Mouse (Mus musculus): Measurements from ENCODE around the gene Rnls. TPM values are rescaled to one million over a fixed set of nuclear protein-coding genes. Genes with fewer than 3 reads are reported as not detected.

Gene Rnls
- total and polyA plus RNA-seq, 3 experiments, result not detected

DNA sequence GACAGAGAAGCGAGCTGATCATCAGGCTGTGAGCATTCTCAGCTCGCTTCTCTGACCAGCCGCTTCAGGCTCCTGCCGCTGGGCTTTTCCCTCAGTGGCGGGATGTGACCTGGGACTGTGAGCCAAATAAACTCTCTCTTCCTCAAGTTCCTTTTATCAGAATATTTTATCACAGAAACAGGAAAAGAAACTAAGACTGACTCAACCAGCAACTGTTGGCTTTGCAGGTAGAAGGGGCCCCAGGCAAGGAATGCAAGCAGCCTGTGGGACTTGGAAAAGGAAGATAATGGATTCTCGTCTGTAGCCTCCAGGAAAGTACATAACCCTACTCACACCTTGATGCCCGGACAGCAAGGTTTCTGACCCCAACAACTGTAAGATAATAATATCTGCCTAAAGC lies 283.0 kb downstream of the Rnls start:
- no peaks in the 10 kb centered on the region for H3K27me3 ChIP-seq (ENCODE audit: control insufficient read depth in 1 of 2, insufficient read depth in 2 of 2, low read length in 2 of 2)
- peaks cover 0 to 8% of the 10 kb centered on the region in 2 experiments; a peak in 2 of 4 replicates for H3K36me3 ChIP-seq (ENCODE audit: control insufficient read depth in 1 of 2, insufficient read depth in 2 of 2, low read length in 2 of 2)
- H3K4me3 ChIP-seq (ENCODE audit: control insufficient read depth in 1 of 2, insufficient read depth in 1 of 2, low read depth in 2 of 2, low read length in 2 of 2), result peak overlapping the region in 1 of 2 experiments; percentile 20; a peak in 1 of 4 replicates
- H3K9me3 ChIP-seq (replicated peaks; ENCODE audit: insufficient read depth, low read length), result no peaks in the 10 kb centered on the region
- TF ChIP-seq JUND (IDR thresholded peaks at IDR 0.05; ENCODE audit: low read depth, low read length) (no peak), RCOR1 (IDR thresholded peaks at IDR 0.05; ENCODE audit: low read depth, low read length) (no peak), KAT2A (conservative IDR thresholded peaks at IDR 0.05; ENCODE audit: low read depth, low read length) (no peak), CHD1 (IDR thresholded peaks at IDR 0.05; ENCODE audit: low read depth, low read length) (no peak), ELF1 (IDR thresholded peaks at IDR 0.05; ENCODE audit: low read depth, low read length) (peak; percentile 22; the same call in 1 of the 2 replicates), MAX (IDR thresholded peaks at IDR 0.05; ENCODE audit: low read length) (no peak), EP300 (IDR thresholded peaks at IDR 0.05; ENCODE audit: low read depth in 1 of 2, low read length in 2 of 2) (0 out of 4 replicates have a peak, but pooled peaks of 1 of the 2 experiments have one; percentile 4), USF2 (IDR thresholded peaks at IDR 0.05; ENCODE audit: borderline replicate concordance in 1 of 2, insufficient read depth in 1 of 2, low read depth in 1 of 2, low read length in 2 of 2) (no peak), MYC (IDR thresholded peaks at IDR 0.05; ENCODE audit: low read depth, low read length) (no peak), ZC3H11A (IDR thresholded peaks at IDR 0.05; ENCODE audit: low read depth, low read length) (no peak), SIN3A (IDR thresholded peaks at IDR 0.05; ENCODE audit: low read length) (no peak), MYB (IDR thresholded peaks at IDR 0.05; ENCODE audit: low read depth, low read length) (no peak), GATA1 (IDR thresholded peaks at IDR 0.05; ENCODE audit: low read depth, low read length) (no peak), RAD21 (IDR thresholded peaks at IDR 0.05; ENCODE audit: low read depth, low read length) (no peak)
- no peak overlapping the region for H3K9ac ChIP-seq (ENCODE audit: control insufficient read depth, low read depth, low read length, poor library complexity, severe bottlenecking)
- H3K27ac ChIP-seq (ENCODE audit: control insufficient read depth, low read depth, low read length), result no peak overlapping the region
- peaks cover 9 to 11% of the 10 kb centered on the region in 2 experiments for H3K4me1 ChIP-seq (ENCODE audit: control insufficient read depth in 1 of 2, insufficient read depth in 2 of 2, low read length in 2 of 2)
- DNase-seq (ENCODE audit: low read depth, low spot score), result peak; percentile 28
- H3K79me2 ChIP-seq (ENCODE audit: control insufficient read depth, insufficient read depth, low read length, poor library complexity), result no peaks in the 10 kb centered on the region

DNA sequence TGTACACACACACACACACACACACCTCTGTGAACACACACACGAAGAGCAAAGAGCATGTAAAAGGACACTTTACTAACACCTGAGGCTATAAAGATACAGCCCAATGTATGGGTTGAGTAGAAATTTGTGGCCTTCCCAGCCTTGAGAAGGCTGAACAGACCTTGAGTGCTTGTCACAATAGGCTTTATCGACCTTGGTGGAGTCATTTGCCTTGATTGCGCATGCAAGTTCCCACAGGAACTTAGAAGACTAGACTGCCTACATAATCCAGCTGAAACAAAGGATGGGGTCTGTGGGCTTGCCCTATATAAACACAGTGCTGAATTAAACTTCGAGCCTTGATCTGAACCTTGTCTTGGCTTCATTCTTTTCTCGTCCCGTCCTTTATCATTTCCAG lies 288.2 kb downstream of the Rnls start:
- Histone ChIP-seq H3K36me3 (ENCODE audit: control insufficient read depth in 1 of 2, insufficient read depth in 2 of 2, low read length in 2 of 2) (peaks cover 0 to 26% of the 10 kb centered on the region in 2 experiments; a peak in 2 of 4 replicates), H3K4me3 (ENCODE audit: control insufficient read depth in 1 of 2, insufficient read depth in 1 of 2, low read depth in 2 of 2, low read length in 2 of 2) (no peak overlapping the region), H3K4me1 (ENCODE audit: control insufficient read depth in 1 of 2, insufficient read depth in 2 of 2, low read length in 2 of 2) (peaks cover 21 to 22% of the 10 kb centered on the region in 2 experiments), H3K27me3 (ENCODE audit: control insufficient read depth in 1 of 2, insufficient read depth in 2 of 2, low read length in 2 of 2) (no peaks in the 10 kb centered on the region), H3K9me3 (replicated peaks; ENCODE audit: insufficient read depth, low read length) (no peaks in the 10 kb centered on the region), H3K9ac (ENCODE audit: control insufficient read depth, low read depth, low read length, poor library complexity, severe bottlenecking) (no peak overlapping the region), H3K27ac (ENCODE audit: control insufficient read depth, low read depth, low read length) (no peak overlapping the region), H3K79me2 (ENCODE audit: control insufficient read depth, insufficient read depth, low read length, poor library complexity) (no peaks in the 10 kb centered on the region; the same call in 1 of the 2 replicates)
- DNase-seq (ENCODE audit: low read depth, low spot score), result no peak
- TF ChIP-seq CHD1 (IDR thresholded peaks at IDR 0.05; ENCODE audit: low read depth, low read length) (no peak), MAX (IDR thresholded peaks at IDR 0.05; ENCODE audit: low read length) (no peak)

DNA sequence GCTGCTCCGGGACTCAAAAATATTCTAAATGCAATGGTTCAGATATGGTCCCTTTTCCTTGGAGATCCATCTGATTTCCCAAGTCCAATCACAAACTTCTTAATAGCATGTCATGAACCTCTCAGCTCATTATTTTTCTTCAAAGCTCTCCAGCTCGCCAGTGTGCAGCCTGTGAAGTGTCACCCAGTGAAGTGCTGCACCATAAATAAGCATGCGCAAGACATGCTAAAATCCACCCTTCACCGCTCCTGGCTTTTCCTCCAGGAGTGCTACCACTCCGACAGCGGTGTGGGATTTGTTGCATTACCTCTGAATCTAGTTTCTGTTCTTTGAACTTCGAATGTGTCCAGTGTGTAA lies 289.3 kb downstream of the Rnls start:
- no peak overlapping the region for H3K4me3 ChIP-seq (ENCODE audit: control insufficient read depth in 1 of 2, insufficient read depth in 1 of 2, low read depth in 2 of 2, low read length in 2 of 2)
- H3K9me3 ChIP-seq (replicated peaks; ENCODE audit: insufficient read depth, low read length), result no peaks in the 10 kb centered on the region
- no peaks in the 10 kb centered on the region for H3K27me3 ChIP-seq (ENCODE audit: control insufficient read depth in 1 of 2, insufficient read depth in 2 of 2, low read length in 2 of 2)
- DNase-seq (ENCODE audit: low read depth, low spot score), result no peak
- TF ChIP-seq MXI1 (IDR thresholded peaks at IDR 0.05; ENCODE audit: low read depth, low read length), result no peak
- TF ChIP-seq ZKSCAN1 (IDR thresholded peaks at IDR 0.05; ENCODE audit: low read depth, low read length), result no peak
- no peak for TF ChIP-seq MAX (IDR thresholded peaks at IDR 0.05; ENCODE audit: low read length)
- TF ChIP-seq USF2 (IDR thresholded peaks at IDR 0.05; ENCODE audit: borderline replicate concordance in 1 of 2, insufficient read depth in 1 of 2, low read depth in 1 of 2, low read length in 2 of 2), result no peak
- no peak for TF ChIP-seq E2F4 (IDR thresholded peaks at IDR 0.05; ENCODE audit: borderline replicate concordance, low read depth, low read length)
- TF ChIP-seq CTCF (IDR thresholded peaks at IDR 0.05 in 2 of 3, conservative IDR thresholded peaks at IDR 0.05 in 1 of 3; ENCODE audit: control insufficient read depth in 1 of 3, insufficient read depth in 1 of 3, low read depth in 2 of 3, low read length in 3 of 3, poor library complexity in 1 of 3, severe bottlenecking in 1 of 3), result no peak
- TF ChIP-seq ETS1 (IDR thresholded peaks at IDR 0.05; ENCODE audit: low read depth, low read length), result no peak
- TF ChIP-seq POLR2AphosphoS2 (IDR thresholded peaks at IDR 0.05; ENCODE audit: low read length), result no peak
- TF ChIP-seq MAFK (IDR thresholded peaks at IDR 0.05; ENCODE audit: borderline replicate concordance, low read depth, low read length), result no peak
- no peak for TF ChIP-seq RAD21 (IDR thresholded peaks at IDR 0.05; ENCODE audit: low read depth, low read length)
- peak overlapping the region; percentile 96; the same call in 1 of the 2 replicates for H3K27ac ChIP-seq (ENCODE audit: control insufficient read depth, low read depth, low read length)
- no peak overlapping the region for H3K9ac ChIP-seq (ENCODE audit: control insufficient read depth, low read depth, low read length, poor library complexity, severe bottlenecking)
- no peaks in the 10 kb centered on the region; the same call in 1 of the 2 replicates for H3K79me2 ChIP-seq (ENCODE audit: control insufficient read depth, insufficient read depth, low read length, poor library complexity)
- H3K36me3 ChIP-seq (ENCODE audit: control insufficient read depth in 1 of 2, insufficient read depth in 2 of 2, low read length in 2 of 2), result peaks cover 0 to 23% of the 10 kb centered on the region in 2 experiments; a peak in 2 of 4 replicates
- peaks cover 19 to 21% of the 10 kb centered on the region in 2 experiments for H3K4me1 ChIP-seq (ENCODE audit: control insufficient read depth in 1 of 2, insufficient read depth in 2 of 2, low read length in 2 of 2)
